ENCODE assay signal across 8 mouse cellular contexts in the genomic region with DNA sequence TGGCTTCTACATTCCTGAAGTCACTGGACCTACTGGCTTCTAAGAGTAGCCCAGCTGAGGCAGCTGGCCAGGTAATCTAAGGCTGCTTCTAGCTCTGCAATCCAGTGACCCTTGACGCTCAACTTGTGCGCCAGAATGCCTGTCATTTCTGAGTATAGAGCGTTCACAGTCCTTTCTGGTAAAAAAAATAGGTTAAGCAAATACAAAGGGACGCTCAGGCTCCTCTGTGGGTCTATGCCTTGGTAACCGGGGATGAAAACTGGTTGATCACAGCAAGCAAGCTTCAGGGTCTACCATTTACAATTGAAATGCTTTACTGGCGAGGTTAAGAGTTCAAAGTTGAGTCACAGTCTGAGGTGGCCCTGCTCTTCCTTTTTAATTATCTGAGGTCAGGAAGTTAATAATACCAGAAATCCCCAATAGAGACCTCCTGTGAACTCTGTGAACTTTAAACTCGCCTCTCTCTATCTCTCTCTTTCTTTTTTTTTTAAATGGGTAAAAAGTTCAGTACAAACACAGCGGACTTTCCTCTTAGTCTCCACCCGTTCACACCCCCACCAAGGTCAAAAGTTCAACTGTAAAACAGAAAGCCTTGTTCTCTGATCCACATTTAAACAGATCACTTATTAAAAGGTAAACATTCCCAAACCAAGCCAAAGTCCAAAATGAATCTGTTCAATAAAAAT.
DNase-seq lines count a peak whose midpoint lies in the region; ATAC-seq lines count a peak whose summit lies in the region.

No protein-coding gene starts in this region.

- no peak for ATAC-seq in megakaryocyte-erythroid progenitor cell, adult 5-6 weeks (replicated peaks; ENCODE audit: low FRiP score, low TSS enrichment, poor library complexity, severe bottlenecking)

- DNase-seq in adrenal gland, adult 2 months, result peak; percentile 38
- DNase-seq in adrenal gland, adult 18-20 months (ENCODE audit: low spot score in 2 of 2), result no peak
- peak; percentile 64 for DNase-seq in embryo, embryonic 9.5 days (ENCODE audit: extremely low spot score)
- peak; percentile 78 to 89 for DNase-seq in kidney, postnatal 25 days
- DNase-seq in lung, postnatal 4 days, result peak; percentile 25 to 42
- DNase-seq in cerebellum, adult 8-10 months, result no peak
- DNase-seq in left cerebral cortex, postnatal 36 days (ENCODE audit: low spot score in 2 of 2), result no peak

- intact Hi-C loops in left cerebral cortex, postnatal 36 days (cut with DNase I), result no loop called here

Comparison
In these comparisons a context has a peak if more than half of its experiments do, and no peak if none do; other contexts are left out.
1. DNase-seq: peak in adrenal gland, adult 2 months (single experiment), embryo, embryonic 9.5 days (single experiment), kidney, postnatal 25 days (2 of 2) and lung, postnatal 4 days (2 of 2); none in adrenal gland, adult 18-20 months (0 of 2), cerebellum, adult 8-10 months (single experiment) and left cerebral cortex, postnatal 36 days (0 of 2).